Mouse (Mus musculus) layer of hippocampus, postnatal 14 days (tissue): ENCODE measurements around the gene Slc46a3. TPM values are rescaled to one million over a fixed set of nuclear protein-coding genes. Genes with fewer than 3 reads are reported as not detected.
"Not testable (repeated sequence)": the region's sequence is repeated elsewhere in the genome, so short reads cannot be mapped to it uniquely, and the experiment has no call there.

Experiments used
- DNase-seq, 2 experiments: peaks; one replicate each; pipeline ENCODE4 v3.0.0; 2021 to 2022; ENCODE audit warnings: low spot score in 2 of 2, mixed read lengths in 1 of 2
- total RNA-seq, 2 experiments: library from RNA; stranded (reverse); gene quantifications; 2 replicates each; pipeline ENCODE4 v1.2.3; 2021

Gene Slc46a3
- total RNA-seq, 2 experiments from 2014 or later: 6.3 to 7.1 TPM

DNA sequence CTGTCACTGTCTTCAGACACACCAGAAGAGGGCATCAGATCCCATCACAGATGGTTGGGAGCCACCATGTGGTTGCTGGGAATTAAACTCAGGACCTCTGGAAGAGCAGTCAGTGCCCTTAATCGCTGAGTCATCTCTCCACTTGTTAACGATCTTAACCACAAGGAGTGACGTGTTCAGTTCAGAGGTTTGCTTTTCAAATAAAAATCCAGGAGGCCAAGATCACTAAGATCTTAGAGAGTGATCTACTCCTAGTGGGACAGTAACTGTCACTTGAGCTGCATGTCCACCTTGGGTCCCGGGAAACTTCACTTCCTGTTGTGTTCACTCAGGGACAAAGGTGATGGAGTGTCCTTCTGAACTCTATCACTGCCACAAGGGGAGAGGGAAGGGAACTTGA is 1.9 kb upstream of the Slc46a3 start:
- not testable (repeated sequence) for DNase-seq

- peak in 1 of 2 experiments; percentile 17 for DNase-seq
Observed at GRCm38 (mm10) chr5:147895436-147896198, 1.0 kb upstream of the Slc46a3 start.

DNA sequence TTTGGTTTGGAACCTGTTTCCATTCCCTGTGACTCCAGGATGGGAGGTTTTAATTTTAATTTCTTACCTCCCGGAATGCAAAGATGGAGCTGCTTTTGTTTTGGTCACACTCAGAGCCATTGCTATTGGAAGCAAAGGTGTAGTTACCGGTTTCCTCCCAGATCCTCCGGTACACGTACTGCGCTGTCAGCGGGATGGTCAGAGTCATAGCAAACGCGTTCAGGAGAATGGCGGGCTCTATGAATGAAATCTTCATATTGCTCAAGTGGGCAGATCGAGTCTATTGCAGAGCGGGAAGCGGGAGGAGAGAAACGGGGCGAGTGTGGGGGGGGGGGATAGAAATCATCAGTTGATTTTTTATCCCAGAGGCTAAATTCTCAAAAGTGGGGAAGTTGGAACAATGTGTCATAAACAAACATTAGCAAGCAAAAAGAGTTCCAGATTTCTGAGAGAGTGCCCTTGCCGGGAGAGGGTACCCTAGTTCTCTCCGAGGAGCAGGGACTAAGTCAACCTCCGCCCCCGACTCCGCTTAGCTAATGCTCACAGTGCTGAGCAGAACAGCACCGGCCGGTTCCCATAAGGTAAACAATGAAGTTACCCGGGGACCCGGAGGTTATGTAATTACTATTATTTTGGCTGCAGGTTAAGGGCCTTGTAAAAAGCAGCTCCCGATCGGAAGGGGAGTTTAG is 705 bp downstream of the Slc46a3 start:
- DNase-seq: no peak

- no peak for DNase-seq
Observed at GRCm38 (mm10) chr5:147893143-147893542, 1.5 kb downstream of the Slc46a3 start.

DNA sequence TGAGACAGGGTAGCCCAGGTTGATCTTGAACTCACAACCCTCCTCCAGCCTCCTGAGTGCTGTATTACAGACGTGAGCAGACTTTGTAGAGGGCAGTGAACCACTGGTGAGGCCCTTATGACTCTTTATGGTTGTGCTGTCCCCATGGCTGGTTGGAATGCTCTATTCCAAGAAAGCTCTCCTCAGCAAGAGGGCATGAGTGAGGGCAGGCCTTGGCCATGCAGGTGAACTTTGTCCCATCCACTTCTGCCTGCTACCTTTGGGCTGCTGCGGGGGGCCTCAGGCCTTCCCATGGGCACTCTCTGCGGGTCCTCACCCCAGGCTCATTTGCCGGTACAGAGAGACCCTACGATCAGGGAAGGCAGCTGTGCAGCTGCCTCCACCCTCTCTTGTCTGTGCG is 1.9 kb downstream of the Slc46a3 start:
- no peak for DNase-seq

DNA sequence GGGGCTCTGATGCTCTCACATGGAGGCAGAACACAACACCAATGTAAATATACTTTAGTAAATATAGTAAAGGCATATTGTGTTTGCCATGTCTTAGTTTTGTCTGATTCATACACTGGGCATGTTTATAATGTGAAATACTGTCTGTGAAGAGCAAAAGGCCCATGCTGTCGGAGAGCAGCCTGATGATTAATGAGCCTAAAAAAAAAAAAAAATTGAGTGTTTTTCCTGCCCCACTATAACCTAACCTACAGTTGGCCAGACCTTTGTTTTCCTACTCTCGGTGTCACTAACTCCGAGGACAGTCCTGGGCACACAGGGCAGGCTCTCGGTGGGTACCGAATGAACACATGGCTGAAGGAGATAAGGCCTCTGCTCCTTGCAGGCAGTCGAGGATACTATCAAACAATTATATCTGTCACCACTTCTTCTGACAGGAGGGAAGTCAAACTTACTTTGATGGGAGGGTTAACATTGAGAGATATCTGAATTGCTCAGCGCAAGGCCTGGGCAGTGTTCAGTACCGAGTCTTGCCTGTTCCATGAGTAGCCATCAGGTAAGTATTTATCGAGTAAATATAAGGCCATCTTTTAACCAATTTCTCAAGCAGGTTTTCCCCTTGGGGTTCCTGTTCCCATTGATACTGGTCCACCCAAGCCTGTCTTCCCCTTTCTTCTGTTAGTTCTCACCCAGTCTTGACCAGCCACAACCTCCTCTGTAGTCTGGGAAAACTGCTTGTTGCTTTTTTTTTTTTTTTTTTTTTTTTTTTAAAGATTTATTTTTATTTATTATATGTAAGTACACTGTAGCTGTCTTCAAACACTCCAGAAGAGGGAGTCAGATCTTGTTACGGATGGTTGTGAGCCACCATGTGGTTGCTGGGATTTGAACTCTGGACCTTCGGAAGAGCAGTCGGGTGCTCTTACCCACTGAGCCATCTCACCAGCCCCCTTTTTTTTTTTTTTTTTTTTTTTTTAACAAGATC is 6.0 kb downstream of the Slc46a3 start:
- DNase-seq: no peak

- DNase-seq: no peak
Observed at GRCm38 (mm10) chr5:147883581-147883980, 11.0 kb downstream of the Slc46a3 start.

GRCm38 (mm10) chr5:147879971-147880682 is 14.5 kb downstream of the Slc46a3 start:
- no peak for DNase-seq

DNA sequence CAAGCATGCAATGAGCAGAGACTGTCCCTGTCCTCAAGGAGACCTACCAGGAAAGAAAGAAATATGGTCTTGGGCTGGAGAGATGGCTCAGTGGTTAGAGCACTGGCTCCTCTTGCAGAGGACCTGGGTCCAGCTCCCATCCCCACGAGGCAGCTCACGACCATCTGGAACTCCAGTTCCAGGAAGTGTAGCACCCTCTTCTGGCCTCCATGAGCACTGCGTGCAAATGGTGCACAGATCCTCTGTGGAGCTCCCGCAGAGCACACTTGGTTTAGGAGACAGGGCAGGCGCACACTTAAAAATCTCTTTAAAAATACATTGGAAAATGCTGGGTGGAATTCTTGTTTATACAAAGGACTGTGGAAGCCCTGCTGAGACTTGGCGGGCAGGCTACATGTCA is 17.1 kb downstream of the Slc46a3 start:
- no peak for DNase-seq

- no peak for DNase-seq
Observed at GRCm38 (mm10) chr5:147875210-147875609, 19.4 kb downstream of the Slc46a3 start.

DNA sequence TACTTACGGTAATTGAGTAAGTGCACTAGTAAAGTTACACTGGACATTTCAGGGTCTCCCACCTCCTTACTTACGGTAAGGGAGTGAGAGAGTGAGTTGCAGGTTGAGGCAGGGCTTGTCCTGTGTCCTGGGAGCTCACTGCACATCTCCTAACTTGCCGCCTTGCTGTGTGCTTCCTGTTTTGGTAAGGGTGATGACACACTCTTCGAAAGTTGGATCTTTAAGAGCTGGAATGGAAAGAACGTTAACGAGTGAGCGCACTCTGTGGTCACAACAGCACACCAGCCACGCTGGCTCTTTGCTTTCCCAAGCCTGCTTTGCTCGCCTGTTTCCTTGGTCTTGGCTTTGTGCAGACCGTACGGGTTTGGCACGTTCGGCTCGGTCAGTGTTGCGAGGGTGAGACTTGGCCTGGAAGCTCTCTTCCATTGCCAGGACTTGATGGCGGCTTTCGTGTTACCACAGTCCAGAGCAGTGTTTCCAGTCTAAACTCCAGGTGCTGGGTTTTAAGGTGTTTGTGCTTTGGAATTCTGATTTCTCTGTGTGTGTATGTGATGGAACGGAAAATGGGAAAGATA is 20.0 kb downstream of the Slc46a3 start:
- peak in 1 of 2 experiments; percentile 24 for DNase-seq

DNA sequence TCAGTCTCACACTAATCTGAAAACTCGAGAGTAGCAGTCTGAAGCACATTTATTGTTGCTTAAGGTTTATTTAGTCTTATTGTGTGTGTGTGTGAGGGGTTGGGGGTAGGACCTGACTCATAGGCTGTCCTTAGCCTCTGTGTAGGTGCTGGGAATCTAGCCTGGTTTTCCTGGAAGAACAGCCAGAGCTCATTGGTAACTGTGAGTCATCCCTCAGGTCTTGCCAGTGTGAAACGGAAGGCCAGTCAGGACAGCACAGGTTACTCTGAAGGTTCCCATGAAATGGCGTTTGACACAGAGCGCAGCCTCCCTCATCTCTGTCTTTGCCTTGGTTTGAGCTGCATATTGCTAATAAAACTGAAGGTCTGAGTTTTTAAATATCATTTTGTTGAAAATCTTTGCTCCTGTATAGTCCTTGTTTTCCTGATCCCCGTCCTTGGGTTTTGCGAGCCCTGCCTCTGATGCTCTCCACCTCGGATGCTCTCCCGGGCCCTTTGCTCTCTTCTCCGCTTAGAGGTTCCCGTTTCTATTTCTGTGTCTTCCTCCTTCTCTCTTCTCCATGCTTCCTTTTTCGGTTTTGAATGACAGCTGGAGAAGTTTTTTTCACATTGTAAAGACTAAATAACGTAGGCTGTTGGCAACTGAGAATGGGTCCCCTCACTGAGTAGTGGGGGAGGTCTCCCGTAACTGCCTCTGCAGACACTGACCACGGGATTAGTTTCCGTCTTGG is 23.4 kb downstream of the Slc46a3 start:
- no peak for DNase-seq

- DNase-seq: no peak
Observed at GRCm38 (mm10) chr5:147870296-147870695, 24.3 kb downstream of the Slc46a3 start.

DNA sequence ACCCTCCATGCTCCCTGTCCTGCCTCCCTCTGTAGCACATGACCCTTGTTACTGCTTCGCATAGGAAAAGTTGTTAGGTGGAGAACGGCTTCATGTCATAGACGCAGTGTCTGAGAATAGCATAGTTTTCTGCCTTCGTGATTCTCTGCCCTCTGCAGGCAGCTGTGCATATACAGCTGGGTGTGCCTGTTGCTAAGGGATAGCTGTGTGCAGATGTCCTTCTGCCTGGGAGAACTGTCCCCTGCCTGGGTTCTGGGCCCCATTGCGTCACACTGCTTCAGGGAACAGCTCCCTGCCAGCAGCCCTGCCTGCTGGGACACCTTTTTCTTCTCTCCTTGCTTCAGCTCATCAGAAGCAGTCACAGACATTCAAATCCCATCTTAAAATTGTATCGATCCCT is 25.0 kb downstream of the Slc46a3 start:
- DNase-seq: no peak

GRCm38 (mm10) chr5:147868674-147869073 is 25.9 kb downstream of the Slc46a3 start:
- no peak for DNase-seq

GRCm38 (mm10) chr5:147860449-147861261 is 34.0 kb downstream of the Slc46a3 start, which contains the start of gene Pomp:
Gene Pomp (plus strand): TSS chr5:147860461.
- DNase-seq: peak; percentile 87 to 92

GRCm38 (mm10) chr5:147860076-147860448 is 34.6 kb downstream of the Slc46a3 start:
- DNase-seq: no peak

DNA sequence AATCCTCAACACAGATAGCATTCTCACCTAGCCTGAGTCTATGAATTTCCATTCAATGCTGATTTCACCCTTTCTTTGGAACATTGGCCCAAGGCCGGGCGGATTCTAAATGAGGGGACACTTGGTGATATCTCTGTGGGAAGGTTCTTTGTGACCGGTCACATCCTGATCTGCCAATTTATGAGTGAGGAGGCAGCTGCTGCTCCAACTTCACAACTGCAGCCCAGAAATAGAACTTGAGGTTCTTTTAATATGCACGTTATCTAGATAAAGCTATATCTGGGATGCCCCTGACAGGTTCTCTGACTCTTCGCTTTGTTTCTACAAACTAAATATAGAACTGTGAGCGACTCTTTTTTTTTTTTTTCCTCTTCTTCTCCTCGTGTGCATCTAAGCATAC is 44.4 kb downstream of the Slc46a3 start:
- DNase-seq: no peak
